Mouse (Mus musculus) MEL (cell line): ENCODE measurements around the gene Pptc7. TPM values are rescaled to one million over a fixed set of nuclear protein-coding genes. Genes with fewer than 3 reads are reported as not detected.

Experiments used
- DNase-seq: peaks from one replicate; pipeline ENCODE4 v3.0.0; 2011; ENCODE audit warnings: low read depth, low spot score
- H3K27ac ChIP-seq: 2 replicates; pipeline ENCODE4 v1.5.1; 2012; ENCODE audit warnings: low read depth, mild to moderate bottlenecking, control low read depth, low read length, moderate library complexity; ENCODE audit not compliant: control insufficient read depth
- H3K27me3 ChIP-seq, 2 experiments: fragments of 150-350 bp in 1 of 2; sonication (generic) in 1 of 2; 2 replicates each; pipeline ENCODE4 v1.6.1; 2012; ENCODE audit warnings: low read length in 2 of 2, mild to moderate bottlenecking in 2 of 2, improper control_type of control experiment in 1 of 2, moderate library complexity in 1 of 2; ENCODE audit not compliant: insufficient read depth in 2 of 2, control insufficient read depth in 1 of 2
- H3K36me3 ChIP-seq, 2 experiments: 2 replicates each; pipeline ENCODE4 v1.6.1; 2012 to 2014; ENCODE audit warnings: low read length in 2 of 2, improper control_type of control experiment in 1 of 2, inconsistent platforms in 1 of 2, mild to moderate bottlenecking in 1 of 2; ENCODE audit not compliant: insufficient read depth in 2 of 2, control insufficient read depth in 1 of 2
- H3K4me1 ChIP-seq, 2 experiments: fragments of 150-350 bp in 1 of 2; sonication (generic) in 1 of 2; 2 replicates each; pipeline ENCODE4 v1.6.1; 2012; ENCODE audit warnings: low read length in 2 of 2, improper control_type of control experiment in 1 of 2, mild to moderate bottlenecking in 1 of 2; ENCODE audit not compliant: insufficient read depth in 2 of 2, control insufficient read depth in 1 of 2
- H3K4me3 ChIP-seq, 2 experiments: fragments of 150-350 bp in 1 of 2; sonication (generic) in 1 of 2; 2 replicates each; pipeline ENCODE4 v1.5.1; 2012; ENCODE audit warnings: low read depth in 2 of 2, low read length in 2 of 2, mild to moderate bottlenecking in 2 of 2, moderate library complexity in 2 of 2, control low read depth in 1 of 2, improper control_type of control experiment in 1 of 2; ENCODE audit not compliant: control insufficient read depth in 1 of 2, insufficient read depth in 1 of 2
- H3K79me2 ChIP-seq: 2 replicates; pipeline ENCODE4 v1.6.1; 2012; ENCODE audit warnings: mild to moderate bottlenecking, low read length, moderate library complexity; ENCODE audit not compliant: control insufficient read depth, poor library complexity, insufficient read depth
- H3K9ac ChIP-seq: 2 replicates; pipeline ENCODE4 v1.6.1; 2012; ENCODE audit warnings: low read depth, mild to moderate bottlenecking, control low read depth, low read length, moderate library complexity; ENCODE audit not compliant: control insufficient read depth, poor library complexity, severe bottlenecking
- H3K9me3 ChIP-seq: fragments of 150-350 bp; sonication (generic); replicated peaks from 2 replicates; pipeline ENCODE4 v1.6.1; 2012; ENCODE audit warnings: mild to moderate bottlenecking, low read length, improper control_type of control experiment, moderate library complexity; ENCODE audit not compliant: insufficient read depth
- BHLHE40 ChIP-seq: IDR thresholded peaks from 2 replicates; pipeline ENCODE4 v1.6.1; 2012; ENCODE audit warnings: low read depth, mild to moderate bottlenecking, inconsistent platforms, low read length, improper control_type of control experiment, borderline replicate concordance
- CHD1 ChIP-seq: IDR thresholded peaks from 2 replicates; pipeline ENCODE4 v1.6.1; 2012; ENCODE audit warnings: low read depth, mild to moderate bottlenecking, inconsistent platforms, low read length, improper control_type of control experiment
- E2F4 ChIP-seq: IDR thresholded peaks from 2 replicates; pipeline ENCODE4 v1.6.1; 2011; ENCODE audit warnings: low read depth, low read length, improper control_type of control experiment, borderline replicate concordance
- EP300 ChIP-seq, 2 experiments: IDR thresholded peaks; 2 replicates each; pipeline ENCODE4 v1.6.1; 2011; ENCODE audit warnings: improper control_type of control experiment in 2 of 2, low read length in 2 of 2, low read depth in 1 of 2, mild to moderate bottlenecking in 1 of 2
- JUND ChIP-seq: IDR thresholded peaks from 2 replicates; pipeline ENCODE4 v1.6.1; 2011; ENCODE audit warnings: low read depth, mild to moderate bottlenecking, improper control_type of control experiment, low read length
- KAT2A ChIP-seq: conservative IDR thresholded peaks from 2 replicates; pipeline ENCODE4 v1.6.1; 2012; ENCODE audit warnings: low read depth, low read length, improper control_type of control experiment, inconsistent platforms
- MAFK ChIP-seq: IDR thresholded peaks from 2 replicates; pipeline ENCODE4 v1.6.1; 2011; ENCODE audit warnings: low read depth, mild to moderate bottlenecking, low read length, improper control_type of control experiment, borderline replicate concordance
- MAX ChIP-seq: IDR thresholded peaks from 2 replicates; pipeline ENCODE4 v1.6.1; 2011; ENCODE audit warnings: low read length, improper control_type of control experiment
- NELFE ChIP-seq: IDR thresholded peaks from 2 replicates; pipeline ENCODE4 v1.6.1; 2011; ENCODE audit warnings: low read depth, low read length, improper control_type of control experiment
- NRF1 ChIP-seq: IDR thresholded peaks from 2 replicates; pipeline ENCODE4 v1.6.1; 2014; ENCODE audit warnings: low read depth, mild to moderate bottlenecking, inconsistent platforms, low read length, improper control_type of control experiment, moderate library complexity; ENCODE audit not compliant: poor library complexity, insufficient read depth, severe bottlenecking
- POLR2AphosphoS2 ChIP-seq: IDR thresholded peaks from 2 replicates; pipeline ENCODE4 v1.6.1; 2011; ENCODE audit warnings: low read length, improper control_type of control experiment
- POLR2AphosphoS5 ChIP-seq: IDR thresholded peaks from 2 replicates; pipeline ENCODE4 v1.6.1; 2012; ENCODE audit warnings: low read depth, borderline replicate concordance, mild to moderate bottlenecking, inconsistent platforms, low read length, moderate library complexity, mixed read lengths
- RAD21 ChIP-seq: IDR thresholded peaks from 2 replicates; pipeline ENCODE4 v1.6.1; 2011; ENCODE audit warnings: mild to moderate bottlenecking, low read depth, low read length, improper control_type of control experiment
- RCOR1 ChIP-seq: IDR thresholded peaks from 2 replicates; pipeline ENCODE4 v1.6.1; 2012; ENCODE audit warnings: low read depth, mild to moderate bottlenecking, inconsistent platforms, low read length, improper control_type of control experiment
- TBP ChIP-seq: IDR thresholded peaks from 2 replicates; pipeline ENCODE4 v1.8.0; 2011; ENCODE audit warnings: low read depth, low read length, improper control_type of control experiment
- ZNF384 ChIP-seq: IDR thresholded peaks from 2 replicates; pipeline ENCODE4 v1.6.1; 2012; ENCODE audit warnings: low read depth, mild to moderate bottlenecking, inconsistent platforms, low read length, improper control_type of control experiment
- polyA plus RNA-seq, 2 experiments: library from polyadenylated mRNA; stranded (reverse) in 1 of 2; unstranded in 1 of 2; fragments of >175 nt in 1 of 2; fragments of >200 nt in 1 of 2; gene quantifications; 2 replicates each; pipeline versions ENCODE4 v1.2.1 to v1.2.4; 2012; ENCODE audit warnings: low replicate concordance in 2 of 2, low read depth in 1 of 2; ENCODE audit not compliant: insufficient read length in 2 of 2, insufficient read depth in 1 of 2, missing spikeins in 1 of 2
- total RNA-seq: library from RNA; depleted of rRNA; stranded (reverse); fragments of 300-350 nt; gene quantifications from 2 replicates; pipeline ENCODE4 v1.2.3, GENCODE M21; 2012

Pptc7 gene
- total and polyA plus RNA-seq, 3 experiments: 17.3 to 22.3 TPM; not detected in 1

DNA sequence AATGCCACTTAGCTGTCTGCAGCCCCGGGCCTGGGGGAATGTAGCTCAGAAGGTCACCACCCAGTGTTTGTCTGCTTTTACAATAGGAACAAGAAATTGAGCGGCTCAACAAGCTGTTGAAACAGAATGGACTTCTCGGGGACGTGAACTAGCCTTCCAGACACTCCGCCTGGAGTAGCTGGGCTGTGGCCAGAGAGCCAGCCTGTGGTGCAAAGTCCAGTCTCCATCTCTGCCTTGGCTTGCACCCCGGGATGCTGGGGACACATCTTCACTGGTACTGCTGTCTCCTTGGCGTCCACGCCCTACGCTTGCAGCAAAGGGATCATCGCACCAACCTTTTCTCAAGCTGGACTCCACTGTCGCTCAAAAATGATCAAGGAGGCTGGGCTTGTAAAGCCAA is 43.6 kb upstream of the Pptc7 start:
- H3K36me3 ChIP-seq: no peaks in the 10 kb centered on the region
- H3K9me3 ChIP-seq: no peaks in the 10 kb centered on the region
- no peak overlapping the region for H3K4me3 ChIP-seq
- H3K27ac ChIP-seq: no peak overlapping the region
- no peak for TF ChIP-seq NELFE
- TF ChIP-seq POLR2AphosphoS5: no peak
- TF ChIP-seq RCOR1: no peak
- TF ChIP-seq ZNF384: no peak
- no peak for TF ChIP-seq KAT2A
- TF ChIP-seq POLR2AphosphoS2: no peak
- no peak for TF ChIP-seq MAFK
- no peak for TF ChIP-seq EP300 (IDR thresholded peaks at IDR 0.05; ENCODE audit: low read depth in 1 of 2, low read length in 2 of 2)
- no peak for TF ChIP-seq CHD1
- no peak overlapping the region for H3K9ac ChIP-seq
- DNase-seq: no peak
- H3K79me2 ChIP-seq: no peaks in the 10 kb centered on the region
- H3K4me1 ChIP-seq: no peaks in the 10 kb centered on the region
- no peaks in the 10 kb centered on the region for H3K27me3 ChIP-seq

DNA sequence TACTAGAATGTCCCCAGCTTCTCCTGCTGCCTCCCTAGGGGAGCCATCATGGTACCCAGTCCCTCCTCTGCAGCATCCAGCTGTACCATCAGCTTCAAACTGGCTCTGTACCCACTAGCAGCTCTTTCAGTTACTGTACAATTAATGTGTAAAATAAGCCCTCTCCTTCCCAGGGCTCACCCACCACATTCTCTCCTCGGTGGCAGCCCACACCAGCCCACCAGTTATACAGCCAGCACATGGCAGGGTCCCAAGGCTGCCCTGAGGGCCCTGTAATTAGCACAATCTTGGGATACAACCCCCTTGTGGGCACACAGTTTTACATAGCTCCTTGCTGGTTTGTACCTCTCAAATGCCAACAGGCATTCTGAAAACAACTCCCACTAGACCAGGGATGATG is 43.2 kb upstream of the Pptc7 start:
- no peak for TF ChIP-seq E2F4
- TF ChIP-seq MAX: no peak
- no peak for TF ChIP-seq BHLHE40
- no peak for TF ChIP-seq RAD21
- TF ChIP-seq TBP: no peak
- no peak for TF ChIP-seq NRF1
- TF ChIP-seq, all 39 proteins: peak for 0
- no peaks in the 10 kb centered on the region for H3K36me3 ChIP-seq

DNA sequence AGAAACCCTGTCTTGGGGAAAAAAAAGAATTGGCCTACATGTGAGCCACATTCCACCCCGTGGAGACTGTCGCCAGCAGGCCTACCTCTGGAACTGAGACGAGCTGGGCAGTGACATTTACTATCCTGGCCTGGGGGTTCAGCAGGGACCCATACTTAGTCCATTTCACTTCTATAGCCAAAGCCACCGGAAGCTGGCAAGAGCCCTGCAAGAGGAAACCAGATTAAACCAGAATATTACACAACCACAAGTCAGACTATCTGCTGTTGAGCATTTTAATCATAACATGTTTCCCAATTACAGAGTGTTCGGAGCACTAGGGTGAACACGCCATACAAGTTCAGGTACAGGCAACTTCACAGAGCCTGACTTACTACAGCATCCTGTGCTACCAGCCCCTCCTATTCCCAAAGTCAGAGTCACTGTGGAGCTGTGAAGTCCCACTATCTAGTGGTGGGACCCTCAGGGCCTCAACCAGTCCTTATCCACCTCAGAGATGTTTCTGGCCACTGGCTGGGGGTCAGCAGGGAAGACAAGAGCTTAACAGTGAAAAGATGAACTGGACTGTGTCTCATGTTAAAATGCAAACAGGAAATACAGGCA is 41.5 kb upstream of the Pptc7 start:
- no peaks in the 10 kb centered on the region for H3K4me1 ChIP-seq
- H3K27me3 ChIP-seq: no peaks in the 10 kb centered on the region
- H3K27ac ChIP-seq: no peak overlapping the region
- no peak for TF ChIP-seq JUND
- no peaks in the 10 kb centered on the region for H3K9me3 ChIP-seq
- no peaks in the 10 kb centered on the region for H3K36me3 ChIP-seq
- no peak for DNase-seq
- no peaks in the 10 kb centered on the region for H3K79me2 ChIP-seq
- no peak overlapping the region for H3K9ac ChIP-seq
- no peak overlapping the region for H3K4me3 ChIP-seq

More for the DNA sequence above, 43.2 kb upstream of the Pptc7 start:
- H3K9ac ChIP-seq: no peak overlapping the region
- no peak overlapping the region for H3K4me3 ChIP-seq
- DNase-seq: no peak
- H3K27ac ChIP-seq: no peak overlapping the region
- no peaks in the 10 kb centered on the region for H3K27me3 ChIP-seq
- H3K79me2 ChIP-seq: no peaks in the 10 kb centered on the region
- H3K4me1 ChIP-seq: no peaks in the 10 kb centered on the region
- H3K9me3 ChIP-seq: no peaks in the 10 kb centered on the region
